Mouse (Mus musculus) effector memory CD4-positive, alpha-beta T cell, adult 7 months (primary cell): ENCODE data around the gene Kctd18. TPM values are rescaled to one million over a fixed set of nuclear protein-coding genes. Genes with fewer than 3 reads are reported as not detected.

Experiments used
- polyA plus RNA-seq: library from polyadenylated mRNA; unstranded; fragments of 100-300 nt; shearing (Covaris generic); gene quantifications from one replicate; pipeline ENCODE4 v1.2.1, GENCODE M21; 2017

The Kctd18 gene
- polyA plus RNA-seq = 27.0 TPM

DNA sequence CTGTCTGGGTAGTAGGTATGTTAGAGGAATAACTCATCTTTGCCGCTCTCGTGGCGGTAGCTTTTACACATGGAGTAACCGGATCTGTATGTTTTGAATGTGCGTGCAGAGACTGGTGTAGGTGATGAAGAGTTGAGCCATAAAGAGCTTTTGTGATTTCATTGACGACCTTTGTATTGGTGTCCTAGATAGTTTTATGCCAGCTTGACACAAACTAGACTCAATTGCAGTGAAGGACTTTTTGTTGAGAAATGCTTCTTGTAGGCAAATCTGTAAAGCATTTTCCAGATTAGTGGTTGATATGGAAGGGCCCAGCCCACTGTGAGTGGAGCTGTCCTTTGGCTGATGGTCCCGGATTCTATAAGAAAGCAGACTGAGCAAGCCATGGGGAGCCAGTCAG lies at the start of gene Kctd18:
Gene Kctd18 (minus strand): TSS at position 101 of the 400 bp plus-strand sequence.

DNA sequence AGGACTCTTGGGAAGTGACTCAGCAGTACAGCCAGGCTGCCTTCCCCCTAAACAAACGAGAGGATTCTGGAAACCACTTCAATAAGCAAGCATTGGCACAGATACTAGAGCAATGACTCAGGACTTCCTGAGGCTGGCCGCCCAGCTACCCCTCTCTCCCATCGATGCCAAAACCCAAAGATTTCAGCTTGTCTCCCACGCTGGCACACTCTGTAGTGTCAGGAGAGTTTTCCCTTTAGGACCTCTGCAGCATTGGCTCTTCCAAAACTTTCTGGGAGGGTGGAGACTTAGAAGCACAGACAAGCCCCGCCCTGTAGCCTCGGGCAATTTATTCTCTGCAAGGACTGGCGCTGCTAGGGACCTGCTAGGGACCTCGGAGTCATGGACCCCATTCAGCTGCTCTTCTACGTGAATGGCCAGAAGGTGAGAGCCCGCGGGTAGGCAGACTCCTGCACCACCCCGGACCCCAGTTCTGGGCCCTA lies 10.9 kb upstream of the Kctd18 start, which contains the start of gene Aox1:
Gene Aox1 (plus strand): TSS at position 296 of the 482 bp plus-strand sequence.

DNA sequence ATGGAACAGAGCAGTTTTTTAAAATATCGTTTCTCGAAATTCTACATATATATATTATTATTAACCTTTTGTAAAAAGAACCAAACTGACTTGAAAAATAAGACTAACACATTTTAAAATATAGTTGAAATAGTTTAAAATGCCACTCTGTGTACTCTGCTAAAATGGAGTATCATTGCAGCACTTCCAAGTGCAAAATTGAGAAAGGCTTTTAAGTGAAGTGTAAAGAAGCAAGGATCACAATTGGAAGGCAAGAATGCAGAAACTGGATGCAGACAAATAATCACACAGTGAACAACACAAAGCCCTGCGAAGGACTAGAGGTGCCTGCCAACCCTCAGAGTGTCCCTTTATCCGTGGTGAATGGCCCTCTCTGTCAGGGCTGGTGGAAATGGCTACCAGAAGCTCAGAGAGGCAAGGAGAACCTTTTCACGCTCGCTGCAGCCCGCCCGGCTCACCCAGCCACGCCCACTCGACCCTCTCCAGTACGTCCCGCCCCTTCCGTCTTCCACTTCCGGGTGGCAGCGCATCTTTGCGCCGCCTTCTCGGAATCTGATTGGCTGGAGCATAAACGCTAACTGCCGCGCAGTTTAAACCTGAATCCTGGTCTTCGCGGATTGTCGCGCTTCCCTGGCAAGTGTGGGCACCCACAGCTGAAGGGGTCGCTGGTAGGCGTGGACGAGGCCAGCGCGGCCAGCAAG lies 23.2 kb downstream of the Kctd18 start, which contains the start of gene Sgo2a:
Gene Sgo2a (plus strand): TSS at position 540 of the 701 bp plus-strand sequence.

Other genes starting within 250 kb of the Kctd18 start
- gene Spats2l, start 244.8 kb downstream of the Kctd18 start, polyA plus RNA-seq = 1.6 TPM
- not detected for gene Sgo2a, start 23.0 kb downstream of the Kctd18 start, polyA plus RNA-seq
- gene Aox1, start 11.0 kb upstream of the Kctd18 start, polyA plus RNA-seq = 0.06 TPM
- gene Aox3, start 94.2 kb upstream of the Kctd18 start, polyA plus RNA-seq = 0.11 TPM
- gene Aox4, start 191.4 kb upstream of the Kctd18 start, polyA plus RNA-seq = not detected